Mouse (Mus musculus): ENCODE results near the gene Gm20388. TPM values are rescaled to one million over a fixed set of nuclear protein-coding genes. Genes with fewer than 3 reads are reported as not detected.
"Not testable (repeated sequence)": the region's sequence is repeated elsewhere in the genome, so short reads cannot be mapped to it uniquely, and the experiment has no call there.

The Gm20388 gene
- polyA plus RNA-seq, 1 experiment from 2014 or later = not detected

GRCm38 (mm10) chr8:124021237-124022227 is 4110.9 kb downstream of the Gm20388 start, which contains the start of the genes Taf5l and Urb2:
Gene Taf5l (minus strand): TSS chr8:124021397.
Gene Urb2 (plus strand): TSS chr8:124021508.
- Histone ChIP-seq H3K4me3 (ENCODE audit: low read depth, low read length) (peak within 1 kb of the TSS; percentile 76), H3K27me3 (ENCODE audit: control insufficient read depth, insufficient read depth, low read length) (no peaks in the 10 kb centered on the region), H3K9me3 (ENCODE audit: control insufficient read depth, low read length) (no peaks in the 10 kb centered on the region), H3K27ac (replicated peaks; ENCODE audit: low read depth, low read length) (peak within 1 kb of the TSS; percentile 80), H3K9ac (ENCODE audit: low read length) (peak within 1 kb of the TSS; percentile 80), H3K36me3 (ENCODE audit: control insufficient read depth, insufficient read depth, low read length) (0 out of 2 replicates have a peak, but pooled peaks cover 6% of the 10 kb centered on the region), H3K4me1 (ENCODE audit: control insufficient read depth, insufficient read depth, low read length) (peaks cover 2% of the 10 kb centered on the region; the same call in 1 of the 2 replicates), H3K4me2 (ENCODE audit: low read depth, severe bottlenecking) (peak within 1 kb of the TSS; percentile 63)
- ATAC-seq (ENCODE audit: insufficient number of reproducible peaks, low FRiP score, low TSS enrichment, low read depth) (peak; percentile 86), DNase-seq (ENCODE audit: low spot score) (peak; percentile 94)
- WGBS = under 1% methylated on average over 58 of the region's 74 CpGs

GRCm38 (mm10) chr8:124026265-124026664 is 4115.6 kb downstream of the Gm20388 start:
- H3K36me3 ChIP-seq (ENCODE audit: control insufficient read depth, insufficient read depth, low read length) = peaks cover 32% of the 10 kb centered on the region
- H3K4me1 ChIP-seq (ENCODE audit: control insufficient read depth, insufficient read depth, low read length); H3K9me3 ChIP-seq (ENCODE audit: control insufficient read depth, low read length); H3K4me3 ChIP-seq (ENCODE audit: low read depth, low read length); H3K27ac ChIP-seq (replicated peaks; ENCODE audit: low read depth, low read length); ATAC-seq (ENCODE audit: insufficient number of reproducible peaks, low FRiP score, low TSS enrichment, low read depth); H3K9ac ChIP-seq (ENCODE audit: low read length); DNase-seq (ENCODE audit: low spot score); H3K4me2 ChIP-seq (ENCODE audit: low read depth, severe bottlenecking); H3K27me3 ChIP-seq (ENCODE audit: control insufficient read depth, insufficient read depth, low read length): not testable (repeated sequence)
- WGBS = 84% methylated on average over 2 of the region's 2 CpGs

GRCm38 (mm10) chr8:124027831-124028230 is 4117.2 kb downstream of the Gm20388 start:
- no peak overlapping the region for H3K4me3 ChIP-seq (ENCODE audit: low read depth, low read length)
- peaks cover 35% of the 10 kb centered on the region for H3K36me3 ChIP-seq (ENCODE audit: control insufficient read depth, insufficient read depth, low read length)
- ATAC-seq (ENCODE audit: insufficient number of reproducible peaks, low FRiP score, low TSS enrichment, low read depth) = no peak
- no peak overlapping the region for H3K4me2 ChIP-seq (ENCODE audit: low read depth, severe bottlenecking)
- H3K9ac ChIP-seq (ENCODE audit: low read length) = no peak overlapping the region
- DNase-seq (ENCODE audit: low spot score) = no peak
- 93% methylated on average over 6 of the region's 6 CpGs for WGBS
- H3K4me1 ChIP-seq (ENCODE audit: control insufficient read depth, insufficient read depth, low read length) = no peaks in the 10 kb centered on the region
- H3K9me3 ChIP-seq (ENCODE audit: control insufficient read depth, low read length) = no peaks in the 10 kb centered on the region
- no peak overlapping the region for H3K27ac ChIP-seq (replicated peaks; ENCODE audit: low read depth, low read length)
- no peaks in the 10 kb centered on the region for H3K27me3 ChIP-seq (ENCODE audit: control insufficient read depth, insufficient read depth, low read length)

GRCm38 (mm10) chr8:124033400-124033799 is 4122.8 kb downstream of the Gm20388 start:
- peaks cover 28% of the 10 kb centered on the region for H3K36me3 ChIP-seq (ENCODE audit: control insufficient read depth, insufficient read depth, low read length)
- H3K27ac ChIP-seq (replicated peaks; ENCODE audit: low read depth, low read length) = no peak overlapping the region
- WGBS = 82% methylated on average over 5 of the region's 5 CpGs
- ATAC-seq (ENCODE audit: insufficient number of reproducible peaks, low FRiP score, low TSS enrichment, low read depth) = no peak
- no peaks in the 10 kb centered on the region for H3K4me1 ChIP-seq (ENCODE audit: control insufficient read depth, insufficient read depth, low read length)
- H3K9me3 ChIP-seq (ENCODE audit: control insufficient read depth, low read length) = no peaks in the 10 kb centered on the region
- no peak overlapping the region for H3K9ac ChIP-seq (ENCODE audit: low read length)
- H3K27me3 ChIP-seq (ENCODE audit: control insufficient read depth, insufficient read depth, low read length) = no peaks in the 10 kb centered on the region
- DNase-seq (ENCODE audit: low spot score) = no peak
- no peak overlapping the region for H3K4me3 ChIP-seq (ENCODE audit: low read depth, low read length)
- no peak overlapping the region for H3K4me2 ChIP-seq (ENCODE audit: low read depth, severe bottlenecking)

GRCm38 (mm10) chr8:124038121-124038520 is 4127.5 kb downstream of the Gm20388 start:
- H3K4me3 ChIP-seq (ENCODE audit: low read depth, low read length) = no peak overlapping the region
- no peaks in the 10 kb centered on the region for H3K27me3 ChIP-seq (ENCODE audit: control insufficient read depth, insufficient read depth, low read length)
- no peak overlapping the region for H3K27ac ChIP-seq (replicated peaks; ENCODE audit: low read depth, low read length)
- H3K4me2 ChIP-seq (ENCODE audit: low read depth, severe bottlenecking) = no peak overlapping the region
- ATAC-seq (ENCODE audit: insufficient number of reproducible peaks, low FRiP score, low TSS enrichment, low read depth) (no peak), DNase-seq (ENCODE audit: low spot score) (no peak)
- 88% methylated on average over 7 of the region's 7 CpGs for WGBS
- H3K36me3 ChIP-seq (ENCODE audit: control insufficient read depth, insufficient read depth, low read length) = peaks cover 6% of the 10 kb centered on the region; the same call in 1 of the 2 replicates
- no peaks in the 10 kb centered on the region for H3K9me3 ChIP-seq (ENCODE audit: control insufficient read depth, low read length)
- no peak overlapping the region for H3K9ac ChIP-seq (ENCODE audit: low read length)
- no peaks in the 10 kb centered on the region for H3K4me1 ChIP-seq (ENCODE audit: control insufficient read depth, insufficient read depth, low read length)

- Histone ChIP-seq H3K27ac (replicated peaks; ENCODE audit: low read depth, low read length) (no peak overlapping the region), H3K9ac (ENCODE audit: low read length) (no peak overlapping the region), H3K27me3 (ENCODE audit: control insufficient read depth, insufficient read depth, low read length) (no peaks in the 10 kb centered on the region), H3K9me3 (ENCODE audit: control insufficient read depth, low read length) (no peaks in the 10 kb centered on the region), H3K36me3 (ENCODE audit: control insufficient read depth, insufficient read depth, low read length) (peaks cover 6% of the 10 kb centered on the region; the same call in 1 of the 2 replicates), H3K4me2 (ENCODE audit: low read depth, severe bottlenecking) (no peak overlapping the region), H3K4me1 (ENCODE audit: control insufficient read depth, insufficient read depth, low read length) (no peaks in the 10 kb centered on the region), H3K4me3 (ENCODE audit: low read depth, low read length) (no peak overlapping the region)
- WGBS = 72% methylated on average over 4 of the region's 4 CpGs
- DNase-seq (ENCODE audit: low spot score) = no peak
- ATAC-seq (ENCODE audit: insufficient number of reproducible peaks, low FRiP score, low TSS enrichment, low read depth) = no peak
Observed at GRCm38 (mm10) chr8:124039351-124039750, 4128.7 kb downstream of the Gm20388 start.

GRCm38 (mm10) chr8:124042201-124042600 is 4131.6 kb downstream of the Gm20388 start:
- no peak for ATAC-seq (ENCODE audit: insufficient number of reproducible peaks, low FRiP score, low TSS enrichment, low read depth)
- no peak overlapping the region for H3K4me3 ChIP-seq (ENCODE audit: low read depth, low read length)
- 70% methylated on average over 1 of the region's 1 CpGs for WGBS
- H3K9me3 ChIP-seq (ENCODE audit: control insufficient read depth, low read length) = no peaks in the 10 kb centered on the region
- H3K4me1 ChIP-seq (ENCODE audit: control insufficient read depth, insufficient read depth, low read length) = no peaks in the 10 kb centered on the region
- H3K9ac ChIP-seq (ENCODE audit: low read length) = no peak overlapping the region
- no peak overlapping the region for H3K4me2 ChIP-seq (ENCODE audit: low read depth, severe bottlenecking)
- peaks cover 8% of the 10 kb centered on the region; the same call in 1 of the 2 replicates for H3K36me3 ChIP-seq (ENCODE audit: control insufficient read depth, insufficient read depth, low read length)
- DNase-seq (ENCODE audit: low spot score) = no peak
- no peak overlapping the region for H3K27ac ChIP-seq (replicated peaks; ENCODE audit: low read depth, low read length)
- no peaks in the 10 kb centered on the region for H3K27me3 ChIP-seq (ENCODE audit: control insufficient read depth, insufficient read depth, low read length)

GRCm38 (mm10) chr8:124044421-124044820 is 4133.8 kb downstream of the Gm20388 start:
- no peaks in the 10 kb centered on the region for H3K27me3 ChIP-seq (ENCODE audit: control insufficient read depth, insufficient read depth, low read length)
- peaks cover 10% of the 10 kb centered on the region; the same call in 1 of the 2 replicates for H3K36me3 ChIP-seq (ENCODE audit: control insufficient read depth, insufficient read depth, low read length)
- no peak overlapping the region for H3K4me2 ChIP-seq (ENCODE audit: low read depth, severe bottlenecking)
- ATAC-seq (ENCODE audit: insufficient number of reproducible peaks, low FRiP score, low TSS enrichment, low read depth) (no peak), DNase-seq (ENCODE audit: low spot score) (no peak)
- H3K4me1 ChIP-seq (ENCODE audit: control insufficient read depth, insufficient read depth, low read length) = no peaks in the 10 kb centered on the region
- H3K27ac ChIP-seq (replicated peaks; ENCODE audit: low read depth, low read length) = no peak overlapping the region
- no peaks in the 10 kb centered on the region for H3K9me3 ChIP-seq (ENCODE audit: control insufficient read depth, low read length)
- no peak overlapping the region for H3K4me3 ChIP-seq (ENCODE audit: low read depth, low read length)
- no peak overlapping the region for H3K9ac ChIP-seq (ENCODE audit: low read length)
- 93% methylated on average over 5 of the region's 5 CpGs for WGBS
